Mouse (Mus musculus) kidney, embryonic 16.5 days (tissue): Measurements from ENCODE around the gene Abcb4. TPM values are rescaled to one million over a fixed set of nuclear protein-coding genes. Genes with fewer than 3 reads are reported as not detected.

Source experiments
- ATAC-seq: fragments of 200-750 bp; cut with Nextera tagmentation; 2 replicates; pipeline ENCODE4 v1.8.0; 2017; ENCODE audit warnings: moderate TSS enrichment; ENCODE audit not compliant: low FRiP score, low TSS enrichment
- H3K27ac ChIP-seq: fragments of 300-500 bp; sonication (generic); 2 replicates; pipeline ENCODE4 v1.5.1; 2014; ENCODE audit warnings: low read length
- H3K27me3 ChIP-seq: fragments of 300-500 bp; sonication (generic); 2 replicates; pipeline ENCODE4 v1.6.1; 2014; ENCODE audit warnings: low read length, control low read depth, mixed read lengths; ENCODE audit not compliant: insufficient read depth
- H3K36me3 ChIP-seq: fragments of 300-500 bp; sonication (generic); 2 replicates; pipeline ENCODE4 v1.6.1; 2014; ENCODE audit warnings: low read length, control low read depth, mixed read lengths; ENCODE audit not compliant: insufficient read depth
- H3K4me1 ChIP-seq: fragments of 300-500 bp; sonication (generic); 2 replicates; pipeline ENCODE4 v1.6.1; 2014; ENCODE audit warnings: low read length, control low read depth, mixed read lengths; ENCODE audit not compliant: insufficient read depth
- H3K4me2 ChIP-seq: fragments of 300-500 bp; sonication (generic); replicated peaks from 2 replicates; pipeline ENCODE4 v1.6.1; 2014; ENCODE audit warnings: low read depth, low read length
- H3K4me3 ChIP-seq: fragments of 300-500 bp; sonication (generic); 2 replicates; pipeline ENCODE4 v1.5.1; 2014; ENCODE audit warnings: mild to moderate bottlenecking, low read length
- H3K9ac ChIP-seq: fragments of 300-500 bp; sonication (generic); replicated peaks from 2 replicates; pipeline ENCODE4 v1.6.1; 2014; ENCODE audit warnings: low read length
- H3K9me3 ChIP-seq: fragments of 300-500 bp; sonication (generic); 2 replicates; pipeline ENCODE4 v1.6.1; 2016; ENCODE audit warnings: low read length, control low read depth
- WGBS: fragments of 180-500 bp; shearing (Covaris S2); extraction: QIAGEN DNeasy Blood & Tissue Kit; methylation state at CpG from one replicate; pipeline ENCODE4 v1.1.7; 2014; 5-methylcytosine and 5-hydroxymethylcytosine counted together
- polyA plus RNA-seq: library from polyadenylated mRNA; unstranded; fragments of >200 nt; fragmentation: Nextera tagmentation; extraction: Ambion mirVana; gene quantifications from 2 replicates; pipeline ENCODE4 v1.2.1, GENCODE M21; 2015

The Abcb4 gene
- polyA plus RNA-seq, 1 experiment from 2014 or later = 0.09 TPM

- no peaks in the 10 kb centered on the region for H3K4me1 ChIP-seq
- H3K27ac ChIP-seq = no peak overlapping the region
- no peak overlapping the region for H3K4me2 ChIP-seq
- ATAC-seq = no peak
- no peaks in the 10 kb centered on the region for H3K27me3 ChIP-seq
- WGBS = 86% methylated on average over 6 of the region's 6 CpGs
- H3K4me3 ChIP-seq = no peak overlapping the region
- H3K9me3 ChIP-seq = no peaks in the 10 kb centered on the region
- no peak overlapping the region for H3K9ac ChIP-seq
- no peaks in the 10 kb centered on the region for H3K36me3 ChIP-seq
These were observed 20.3 kb upstream of the Abcb4 start for GRCm38 (mm10) chr5:8872979-8873915.

- H3K4me2 ChIP-seq = no peak overlapping the region
- H3K4me1 ChIP-seq = no peaks in the 10 kb centered on the region
- H3K27ac ChIP-seq = no peak overlapping the region
- no peaks in the 10 kb centered on the region for H3K36me3 ChIP-seq
- no peaks in the 10 kb centered on the region for H3K9me3 ChIP-seq
- H3K27me3 ChIP-seq = no peaks in the 10 kb centered on the region
- no peak overlapping the region for H3K4me3 ChIP-seq
- 71% methylated on average over 2 of the region's 2 CpGs for WGBS
- no peak for ATAC-seq
- no peak overlapping the region for H3K9ac ChIP-seq
These were observed 16.4 kb upstream of the Abcb4 start for GRCm38 (mm10) chr5:8877086-8877485.

DNA sequence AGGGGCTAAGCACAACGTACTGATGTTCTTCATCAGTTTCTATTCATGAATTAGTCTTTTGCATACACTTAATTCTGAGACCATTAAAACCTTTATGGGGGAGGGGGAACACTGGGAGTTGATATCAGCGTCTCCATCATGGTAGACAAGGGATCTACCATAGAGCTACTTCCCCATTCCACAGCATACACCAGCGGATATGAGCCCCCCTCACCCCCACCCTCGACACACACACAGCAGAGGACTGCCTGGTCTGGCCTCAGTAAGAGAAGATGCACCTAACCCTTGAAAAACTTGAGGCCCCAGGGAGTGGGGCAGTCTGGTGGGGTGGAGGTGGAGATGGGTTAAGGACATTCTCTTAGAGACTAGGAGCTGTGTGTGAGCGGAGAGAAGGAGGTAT lies 15.7 kb upstream of the Abcb4 start:
- H3K36me3 ChIP-seq = no peaks in the 10 kb centered on the region
- 70% methylated on average over 5 of the region's 5 CpGs for WGBS
- H3K4me3 ChIP-seq = no peak overlapping the region
- H3K27ac ChIP-seq = no peak overlapping the region
- no peak overlapping the region for H3K9ac ChIP-seq
- no peaks in the 10 kb centered on the region for H3K4me1 ChIP-seq
- no peaks in the 10 kb centered on the region for H3K9me3 ChIP-seq
- no peak for ATAC-seq
- no peaks in the 10 kb centered on the region for H3K27me3 ChIP-seq
- H3K4me2 ChIP-seq = no peak overlapping the region

GRCm38 (mm10) chr5:8885837-8886236 lies 7.7 kb upstream of the Abcb4 start:
- no peak for ATAC-seq
- no peaks in the 10 kb centered on the region for H3K27me3 ChIP-seq
- H3K9me3 ChIP-seq = peaks cover 4% of the 10 kb centered on the region; the same call in 1 of the 2 replicates
- no peak overlapping the region for H3K27ac ChIP-seq
- no peak overlapping the region for H3K4me2 ChIP-seq
- no peak overlapping the region for H3K9ac ChIP-seq
- H3K4me1 ChIP-seq = no peaks in the 10 kb centered on the region
- H3K4me3 ChIP-seq = no peak overlapping the region
- WGBS = 78% methylated on average over 2 of the region's 2 CpGs
- H3K36me3 ChIP-seq = no peaks in the 10 kb centered on the region

GRCm38 (mm10) chr5:8894104-8894425 lies 548 bp downstream of the Abcb4 start:
- H3K27me3 ChIP-seq = peaks cover 25% of the 10 kb centered on the region
- H3K9me3 ChIP-seq = peaks cover 8% of the 10 kb centered on the region; the same call in 1 of the 2 replicates
- H3K4me2 ChIP-seq = peak overlapping the region; percentile 89
- H3K9ac ChIP-seq = peak overlapping the region; percentile 58
- H3K4me3 ChIP-seq = peak overlapping the region; percentile 53
- no peak overlapping the region for H3K27ac ChIP-seq
- WGBS = 8% methylated on average over 15 of the region's 15 CpGs
- ATAC-seq = no peak
- H3K36me3 ChIP-seq = no peaks in the 10 kb centered on the region
- peaks cover 6% of the 10 kb centered on the region for H3K4me1 ChIP-seq

DNA sequence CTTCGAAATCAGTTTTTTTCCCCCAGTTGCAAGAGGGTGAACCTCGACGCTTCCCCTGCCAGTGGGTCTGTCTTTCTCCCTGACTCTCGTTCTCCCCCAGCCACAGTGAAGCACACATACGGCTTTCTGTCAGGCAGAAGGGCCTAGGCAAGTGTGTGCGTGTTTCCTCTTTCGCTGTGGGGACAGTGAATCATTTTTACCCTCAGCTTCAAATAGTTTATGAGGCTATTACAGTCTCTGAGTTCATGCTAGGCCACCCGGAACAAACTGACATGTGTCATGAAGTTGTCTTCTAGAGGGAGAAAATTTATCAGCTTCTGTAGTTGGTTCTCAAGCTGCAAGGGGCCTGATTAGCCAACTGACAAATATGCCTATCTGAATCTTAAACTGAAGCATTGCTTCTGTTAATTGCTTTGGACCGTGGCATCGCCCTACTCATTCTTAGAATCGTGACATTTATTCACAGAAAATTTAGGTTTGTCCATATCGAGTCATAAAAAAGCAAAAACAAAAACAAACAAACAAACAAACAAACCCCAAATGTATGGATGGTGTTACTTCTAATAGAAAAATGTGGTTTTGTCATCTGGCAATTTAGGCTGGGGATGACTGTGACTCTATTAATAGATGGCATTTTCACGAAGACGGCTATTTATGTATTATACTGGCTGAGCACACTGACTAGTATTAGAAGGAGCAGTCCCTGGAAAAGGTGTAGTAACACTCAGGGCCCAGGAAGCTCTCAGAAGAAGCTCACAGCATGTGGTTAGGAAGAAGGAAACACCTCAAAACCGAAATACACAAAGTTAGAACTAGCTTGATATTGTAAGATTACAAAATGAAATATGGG lies 1.3 kb downstream of the Abcb4 start:
- Histone ChIP-seq H3K9me3 (peaks cover 8% of the 10 kb centered on the region; the same call in 1 of the 2 replicates), H3K27ac (no peak overlapping the region), H3K4me1 (peaks cover 6% of the 10 kb centered on the region), H3K36me3 (no peaks in the 10 kb centered on the region), H3K4me2 (no peak overlapping the region; the same call in 1 of the 2 replicates), H3K9ac (no peak overlapping the region), H3K27me3 (peaks cover 25% of the 10 kb centered on the region), H3K4me3 (no peak overlapping the region)
- 61% methylated on average over 15 of the region's 15 CpGs for WGBS
- no peak for ATAC-seq

DNA sequence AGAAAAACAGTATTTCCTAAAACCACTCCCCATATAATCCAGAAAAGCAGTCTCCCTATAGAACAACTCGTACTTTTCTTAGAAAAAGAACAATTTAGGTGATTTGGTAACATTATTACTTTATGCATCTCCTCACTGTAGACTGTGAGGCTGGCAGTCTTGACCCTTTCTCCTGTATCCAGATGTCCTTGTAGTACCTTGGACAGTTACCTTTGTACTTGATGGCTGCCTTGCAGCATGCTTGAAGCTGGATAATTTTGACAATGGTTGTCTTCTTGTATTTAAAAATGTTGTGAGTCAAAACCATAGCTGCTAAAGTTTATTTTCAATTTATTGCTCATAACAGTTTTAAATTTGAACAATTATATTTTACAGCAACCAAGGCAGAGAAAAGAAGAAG lies 2.7 kb downstream of the Abcb4 start:
- H3K9ac ChIP-seq = no peak overlapping the region
- no peak overlapping the region for H3K27ac ChIP-seq
- H3K27me3 ChIP-seq = peaks cover 25% of the 10 kb centered on the region
- no peak for ATAC-seq
- no peak overlapping the region for H3K4me2 ChIP-seq
- no peaks in the 10 kb centered on the region for H3K36me3 ChIP-seq
- H3K9me3 ChIP-seq = 0 out of 2 replicates have a peak, but pooled peaks cover under 1% of the 10 kb centered on the region
- H3K4me3 ChIP-seq = no peak overlapping the region
- 72% methylated on average over 1 of the region's 1 CpGs for WGBS
- peaks cover 6% of the 10 kb centered on the region for H3K4me1 ChIP-seq

DNA sequence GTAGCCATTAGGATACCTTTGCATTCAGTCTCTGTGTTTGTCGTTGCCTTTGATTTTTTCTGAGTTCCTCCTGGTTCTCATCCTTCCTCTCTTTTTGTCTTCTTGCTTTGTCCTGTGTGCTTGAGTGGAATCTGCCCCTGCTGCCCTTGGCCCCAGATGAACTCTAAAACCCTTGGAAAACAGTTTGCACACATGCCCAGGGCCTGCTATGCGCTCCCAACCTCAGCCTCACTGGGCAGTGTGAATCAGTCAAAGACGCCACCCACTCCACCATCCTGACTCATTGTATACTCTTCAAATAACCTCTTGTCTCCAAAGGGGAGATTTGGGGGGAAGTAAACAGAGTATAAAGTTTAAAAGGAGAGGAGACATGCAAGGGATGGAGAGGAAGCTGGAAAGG lies 4.7 kb downstream of the Abcb4 start:
- Histone ChIP-seq H3K27ac (no peak overlapping the region), H3K9ac (no peak overlapping the region), H3K4me2 (no peak overlapping the region), H3K27me3 (peaks cover 15% of the 10 kb centered on the region), H3K4me3 (no peak overlapping the region), H3K4me1 (peaks cover under 1% of the 10 kb centered on the region), H3K36me3 (no peaks in the 10 kb centered on the region), H3K9me3 (no peaks in the 10 kb centered on the region)
- no peak for ATAC-seq
- WGBS = 75% methylated on average over 3 of the region's 3 CpGs

GRCm38 (mm10) chr5:8901001-8901400 lies 7.5 kb downstream of the Abcb4 start:
- Histone ChIP-seq H3K27me3 (no peaks in the 10 kb centered on the region), H3K9ac (no peak overlapping the region), H3K4me3 (no peak overlapping the region), H3K27ac (no peak overlapping the region), H3K4me1 (no peaks in the 10 kb centered on the region), H3K9me3 (no peaks in the 10 kb centered on the region), H3K36me3 (no peaks in the 10 kb centered on the region), H3K4me2 (no peak overlapping the region)
- WGBS = 71% methylated on average over 1 of the region's 1 CpGs
- ATAC-seq = no peak
